Mouse (Mus musculus) CD8-positive naive resting alpha-beta T cell, adult 2 months (primary cell): Measurements from ENCODE around the gene Mthfsl.
"Not testable (repeated sequence)": the region's sequence is repeated elsewhere in the genome, so short reads cannot be mapped to it uniquely, and the experiment has no call there.

Experiments used
- DNase-seq, 2 experiments: peaks; one replicate each; pipeline ENCODE4 v3.0.0; 2022; ENCODE audit warnings: low read depth in 2 of 2, low spot score in 2 of 2

The Mthfsl gene

GRCm38 (mm10) chr9:88691307-88691706 is 28.8 kb downstream of the Mthfsl start:
- DNase-seq = not testable (repeated sequence)

- not testable (repeated sequence) for DNase-seq
Observed at GRCm38 (mm10) chr9:88689451-88689850, 30.6 kb downstream of the Mthfsl start.

DNA sequence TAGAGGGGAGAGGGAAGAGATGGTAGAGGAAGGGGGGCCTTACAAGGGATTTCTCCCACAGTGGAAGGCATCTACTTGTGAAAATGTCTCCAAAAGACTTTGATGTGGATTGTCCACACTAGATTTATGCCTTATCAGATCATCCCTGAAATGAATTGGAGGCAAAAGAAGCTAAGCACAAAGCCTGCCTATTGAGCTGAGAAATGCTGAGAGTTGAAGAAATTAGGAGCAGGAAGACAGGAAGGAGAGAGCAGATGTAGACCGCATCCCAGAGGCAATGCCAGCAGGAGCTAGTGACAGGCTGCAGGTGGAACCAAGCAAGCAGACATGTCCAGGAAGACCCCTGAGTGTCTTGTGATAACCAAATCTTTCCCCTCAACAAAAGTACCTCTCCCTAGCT is 33.4 kb downstream of the Mthfsl start:
- not testable (repeated sequence) for DNase-seq

- not testable (repeated sequence) for DNase-seq
Observed at GRCm38 (mm10) chr9:88658341-88658740, 61.8 kb downstream of the Mthfsl start.

- not testable (repeated sequence) for DNase-seq
Observed at GRCm38 (mm10) chr9:88650742-88651141, 69.4 kb downstream of the Mthfsl start.
